Mouse (Mus musculus): ENCODE measurements around the gene Lst1.

- TF ChIP-seq POLR2A (IDR thresholded peaks at IDR 0.05; ENCODE audit: borderline replicate concordance, extremely low read depth, insufficient read depth, insufficient read length, poor library complexity, severe bottlenecking) (no peak), CTCF (IDR thresholded peaks at IDR 0.05; ENCODE audit: borderline replicate concordance, extremely low read depth, insufficient read depth, insufficient read length) (no peak)
Measured at GRCm38 (mm10) chr17:35186681-35187080, 1.6 kb downstream of the Lst1 start.
